Mouse (Mus musculus): ENCODE data around the gene Upk3a. TPM values are rescaled to one million over a fixed set of nuclear protein-coding genes. Genes with fewer than 3 reads are reported as not detected.

Upk3a gene
- polyA plus RNA-seq (2015; fragmentation: Nextera tagmentation; extraction: Ambion mirVana), result 0.08 TPM in 1 of 2 replicates, not detected in the other

GRCm38 (mm10) chr15:85016951-85017664 lies at the start of gene Upk3a:
Gene Upk3a, plus strand, starts transcription at chr15:85017141.
- Histone ChIP-seq H3K36me3 (ENCODE audit: control insufficient read depth, insufficient read depth) (no peaks in the 10 kb centered on the region), H3K9me3 (replicated peaks; ENCODE audit: control insufficient read depth, low read length) (no peaks in the 10 kb centered on the region), H3K27ac (ENCODE audit: low read length) (no peak within 1 kb of the TSS), H3K27me3 (ENCODE audit: control insufficient read depth, insufficient read depth, low read depth, low read length) (peaks cover 10% of the 10 kb centered on the region), H3K4me2 (ENCODE audit: low read depth, low read length) (no peak within 1 kb of the TSS), H3K4me3 (ENCODE audit: low read depth, low read length) (no peak within 1 kb of the TSS), H3K9ac (ENCODE audit: low read depth, low read length) (no peak within 1 kb of the TSS), H3K4me1 (ENCODE audit: control insufficient read depth, low read depth, low read length) (no peaks in the 10 kb centered on the region)
- 7% methylated on average over 21 of the region's 21 CpGs for WGBS (ENCODE audit: insufficient replicate concordance)
- ATAC-seq (ENCODE audit: low read depth), result peak; percentile 62

- Histone ChIP-seq H3K9ac (ENCODE audit: low read depth, low read length) (no peak overlapping the region), H3K27me3 (ENCODE audit: control insufficient read depth, insufficient read depth, low read depth, low read length) (no peaks in the 10 kb centered on the region), H3K9me3 (replicated peaks; ENCODE audit: control insufficient read depth, low read length) (no peaks in the 10 kb centered on the region), H3K4me3 (ENCODE audit: low read depth, low read length) (no peak overlapping the region), H3K36me3 (ENCODE audit: control insufficient read depth, insufficient read depth) (no peaks in the 10 kb centered on the region), H3K4me1 (ENCODE audit: control insufficient read depth, low read depth, low read length) (no peaks in the 10 kb centered on the region), H3K4me2 (ENCODE audit: low read depth, low read length) (no peak overlapping the region), H3K27ac (ENCODE audit: low read length) (no peak overlapping the region)
- ATAC-seq (ENCODE audit: low read depth), result no peak
- WGBS (ENCODE audit: insufficient replicate concordance), result 27% methylated on average over 4 of the region's 4 CpGs
Observed at GRCm38 (mm10) chr15:84968534-84968933, 48.4 kb upstream of the Upk3a start.

DNA sequence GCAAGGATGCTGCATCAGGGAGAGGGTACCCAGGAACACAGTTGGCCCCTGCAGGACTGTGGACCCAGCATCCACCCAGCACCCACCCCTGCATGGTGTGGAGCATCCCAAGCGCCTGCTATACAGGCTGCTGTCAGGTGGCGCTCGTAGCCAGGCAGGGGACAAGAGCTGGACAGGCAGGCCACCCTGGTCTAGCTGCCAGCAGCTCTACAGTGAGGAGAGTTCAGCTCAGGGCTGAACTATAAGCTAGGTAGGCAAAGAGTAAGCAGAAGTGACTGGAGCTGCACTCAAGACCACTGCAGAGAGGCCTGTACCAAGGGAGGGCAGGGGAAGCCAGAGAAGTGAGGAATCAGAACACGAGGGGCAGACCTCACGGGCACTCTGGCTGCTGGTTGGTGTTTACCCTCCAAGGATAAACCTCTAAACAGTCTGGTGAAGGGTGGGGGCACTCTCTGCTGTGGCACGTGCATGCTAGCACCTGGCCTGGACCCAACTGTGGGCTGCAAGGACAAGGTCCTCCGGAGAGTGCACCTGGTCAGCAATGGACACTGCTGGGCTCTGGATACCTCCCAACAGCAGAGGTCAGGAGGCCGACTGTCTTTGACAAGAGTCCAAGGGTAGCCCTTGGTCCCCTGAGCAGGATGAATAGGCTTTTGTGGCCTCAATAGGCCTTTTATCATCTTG lies 43.9 kb upstream of the Upk3a start:
- 61% methylated on average over 8 of the region's 8 CpGs for WGBS (ENCODE audit: insufficient replicate concordance)

GRCm38 (mm10) chr15:84973544-84973871 lies 43.4 kb upstream of the Upk3a start:
- H3K27ac ChIP-seq (ENCODE audit: low read length), result no peak overlapping the region
- no peaks in the 10 kb centered on the region; the same call in 1 of the 2 replicates for H3K4me1 ChIP-seq (ENCODE audit: control insufficient read depth, low read depth, low read length)
- 0 out of 2 replicates have a peak, but pooled peaks have one; percentile 37 for ATAC-seq (ENCODE audit: low read depth)
- no peak overlapping the region for H3K4me2 ChIP-seq (ENCODE audit: low read depth, low read length)
- no peaks in the 10 kb centered on the region for H3K36me3 ChIP-seq (ENCODE audit: control insufficient read depth, insufficient read depth)
- H3K9me3 ChIP-seq (replicated peaks; ENCODE audit: control insufficient read depth, low read length), result no peaks in the 10 kb centered on the region
- 43% methylated on average over 3 of the region's 3 CpGs for WGBS (ENCODE audit: insufficient replicate concordance)
- no peak overlapping the region for H3K4me3 ChIP-seq (ENCODE audit: low read depth, low read length)
- no peaks in the 10 kb centered on the region for H3K27me3 ChIP-seq (ENCODE audit: control insufficient read depth, insufficient read depth, low read depth, low read length)
- H3K9ac ChIP-seq (ENCODE audit: low read depth, low read length), result no peak overlapping the region

More for the DNA sequence above, 43.9 kb upstream of the Upk3a start:
- Histone ChIP-seq H3K9me3 (replicated peaks; ENCODE audit: control insufficient read depth, low read length) (no peaks in the 10 kb centered on the region), H3K27me3 (ENCODE audit: control insufficient read depth, insufficient read depth, low read depth, low read length) (no peaks in the 10 kb centered on the region), H3K27ac (ENCODE audit: low read length) (no peak overlapping the region), H3K4me2 (ENCODE audit: low read depth, low read length) (no peak overlapping the region), H3K9ac (ENCODE audit: low read depth, low read length) (no peak overlapping the region), H3K4me1 (ENCODE audit: control insufficient read depth, low read depth, low read length) (no peaks in the 10 kb centered on the region; the same call in 1 of the 2 replicates), H3K4me3 (ENCODE audit: low read depth, low read length) (no peak overlapping the region), H3K36me3 (ENCODE audit: control insufficient read depth, insufficient read depth) (no peaks in the 10 kb centered on the region)
- ATAC-seq (ENCODE audit: low read depth), result peak; percentile 85

DNA sequence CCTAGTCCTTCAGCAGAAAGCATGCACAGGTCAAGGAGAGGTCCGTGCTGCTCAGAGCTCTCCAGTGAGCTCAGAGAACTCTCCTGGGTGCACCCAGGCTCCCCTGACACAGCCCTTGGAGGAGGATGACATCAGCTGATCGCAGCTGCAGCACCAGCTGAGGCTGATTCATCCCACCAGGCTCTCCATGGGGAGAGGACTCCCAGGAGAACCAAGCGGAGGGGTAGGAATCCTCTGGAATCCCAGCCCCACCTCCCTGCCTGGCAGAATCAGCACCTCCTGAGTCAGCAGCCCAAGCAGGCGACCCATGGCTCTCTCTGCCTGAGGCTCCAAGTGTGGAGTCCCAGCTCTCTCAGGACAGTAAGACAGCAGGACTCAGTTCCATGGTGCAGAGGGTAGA lies 41.2 kb upstream of the Upk3a start:
- no peak overlapping the region for H3K4me2 ChIP-seq (ENCODE audit: low read depth, low read length)
- 33% methylated on average over 4 of the region's 4 CpGs for WGBS (ENCODE audit: insufficient replicate concordance)
- H3K36me3 ChIP-seq (ENCODE audit: control insufficient read depth, insufficient read depth), result no peaks in the 10 kb centered on the region
- H3K27ac ChIP-seq (ENCODE audit: low read length), result no peak overlapping the region
- H3K27me3 ChIP-seq (ENCODE audit: control insufficient read depth, insufficient read depth, low read depth, low read length), result no peaks in the 10 kb centered on the region
- no peak overlapping the region for H3K9ac ChIP-seq (ENCODE audit: low read depth, low read length)
- H3K4me3 ChIP-seq (ENCODE audit: low read depth, low read length), result no peak overlapping the region
- no peak for ATAC-seq (ENCODE audit: low read depth)
- no peaks in the 10 kb centered on the region; the same call in 1 of the 2 replicates for H3K4me1 ChIP-seq (ENCODE audit: control insufficient read depth, low read depth, low read length)
- H3K9me3 ChIP-seq (replicated peaks; ENCODE audit: control insufficient read depth, low read length), result no peaks in the 10 kb centered on the region

DNA sequence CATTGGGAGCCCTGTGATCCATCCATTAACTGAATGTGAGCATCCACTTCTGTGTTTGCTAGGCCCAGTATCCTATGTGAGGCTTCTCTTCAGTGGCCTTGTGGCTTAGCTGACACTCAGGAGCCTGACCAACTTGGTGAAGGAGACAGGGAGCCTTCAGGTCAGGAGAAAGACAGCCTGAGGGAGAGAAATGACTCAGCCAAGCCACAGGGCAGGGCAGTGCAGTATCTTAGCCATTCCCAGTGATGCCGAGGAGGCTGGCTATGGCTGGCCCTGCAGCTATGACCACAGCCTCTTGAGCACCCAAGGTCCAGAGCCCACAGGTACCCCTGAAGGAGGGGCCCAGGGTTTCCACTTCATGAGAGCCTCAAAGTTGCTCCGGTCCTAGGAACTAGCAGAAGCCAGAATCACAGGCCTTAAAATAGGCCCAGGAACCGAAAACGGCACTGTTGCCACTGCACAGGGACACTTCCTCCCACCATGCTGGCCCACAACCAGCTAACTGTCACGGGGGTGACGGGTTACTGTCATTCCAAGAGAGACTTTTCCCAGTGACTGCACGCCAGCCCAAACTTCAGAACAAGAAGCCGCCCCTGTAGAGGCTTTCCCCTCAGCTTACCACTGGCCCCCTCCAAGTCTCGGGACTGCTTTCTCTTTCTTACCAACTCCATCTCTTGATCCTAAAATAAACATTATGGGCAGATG lies 35.2 kb upstream of the Upk3a start:
- no peak overlapping the region for H3K27ac ChIP-seq (ENCODE audit: low read length)
- H3K27me3 ChIP-seq (ENCODE audit: control insufficient read depth, insufficient read depth, low read depth, low read length), result peaks cover 2% of the 10 kb centered on the region
- H3K4me2 ChIP-seq (ENCODE audit: low read depth, low read length), result no peak overlapping the region
- 56% methylated on average over 9 of the region's 9 CpGs for WGBS (ENCODE audit: insufficient replicate concordance)
- no peak overlapping the region for H3K9ac ChIP-seq (ENCODE audit: low read depth, low read length)
- H3K4me3 ChIP-seq (ENCODE audit: low read depth, low read length), result no peak overlapping the region
- no peaks in the 10 kb centered on the region for H3K9me3 ChIP-seq (replicated peaks; ENCODE audit: control insufficient read depth, low read length)
- 0 out of 2 replicates have a peak, but pooled peaks have one; percentile 9 for ATAC-seq (ENCODE audit: low read depth)
- no peaks in the 10 kb centered on the region; the same call in none of the 2 replicates for H3K4me1 ChIP-seq (ENCODE audit: control insufficient read depth, low read depth, low read length)
- H3K36me3 ChIP-seq (ENCODE audit: control insufficient read depth, insufficient read depth), result no peaks in the 10 kb centered on the region

GRCm38 (mm10) chr15:84982888-84983287 lies 34.1 kb upstream of the Upk3a start:
- Histone ChIP-seq H3K27me3 (ENCODE audit: control insufficient read depth, insufficient read depth, low read depth, low read length) (peaks cover 12% of the 10 kb centered on the region), H3K9me3 (replicated peaks; ENCODE audit: control insufficient read depth, low read length) (no peaks in the 10 kb centered on the region), H3K27ac (ENCODE audit: low read length) (no peak overlapping the region), H3K4me2 (ENCODE audit: low read depth, low read length) (no peak overlapping the region), H3K4me1 (ENCODE audit: control insufficient read depth, low read depth, low read length) (peaks cover 7% of the 10 kb centered on the region), H3K36me3 (ENCODE audit: control insufficient read depth, insufficient read depth) (no peaks in the 10 kb centered on the region), H3K9ac (ENCODE audit: low read depth, low read length) (no peak overlapping the region), H3K4me3 (ENCODE audit: low read depth, low read length) (no peak overlapping the region)
- WGBS (ENCODE audit: insufficient replicate concordance), result 53% methylated on average over 3 of the region's 3 CpGs
- ATAC-seq (ENCODE audit: low read depth), result no peak

DNA sequence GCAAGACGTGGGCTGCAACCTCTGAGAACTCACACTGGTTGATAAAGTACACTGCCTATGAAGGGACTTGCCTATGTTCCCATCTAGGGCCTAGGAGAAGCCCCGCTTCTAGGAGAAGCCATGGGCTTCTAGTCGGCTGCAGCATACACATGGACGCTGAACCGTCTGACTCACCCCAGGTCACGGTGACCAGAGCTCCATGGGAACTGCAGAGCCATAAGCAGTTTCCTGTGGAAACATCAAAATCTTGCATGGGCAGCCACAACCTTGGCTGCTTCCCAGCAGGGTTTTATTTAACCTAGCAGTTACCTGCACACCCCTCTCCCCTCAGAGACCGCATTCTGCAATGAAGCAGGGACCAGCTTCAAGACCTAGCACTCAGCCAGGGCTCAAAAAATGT lies 33.2 kb upstream of the Upk3a start:
- 73% methylated on average over 7 of the region's 7 CpGs for WGBS (ENCODE audit: insufficient replicate concordance)
- ATAC-seq (ENCODE audit: low read depth), result no peak
- H3K27me3 ChIP-seq (ENCODE audit: control insufficient read depth, insufficient read depth, low read depth, low read length), result peaks cover 14% of the 10 kb centered on the region
- no peak overlapping the region for H3K4me2 ChIP-seq (ENCODE audit: low read depth, low read length)
- H3K4me1 ChIP-seq (ENCODE audit: control insufficient read depth, low read depth, low read length), result peaks cover 11% of the 10 kb centered on the region
- H3K9me3 ChIP-seq (replicated peaks; ENCODE audit: control insufficient read depth, low read length), result no peaks in the 10 kb centered on the region
- no peak overlapping the region for H3K9ac ChIP-seq (ENCODE audit: low read depth, low read length)
- no peaks in the 10 kb centered on the region for H3K36me3 ChIP-seq (ENCODE audit: control insufficient read depth, insufficient read depth)
- no peak overlapping the region for H3K4me3 ChIP-seq (ENCODE audit: low read depth, low read length)
- H3K27ac ChIP-seq (ENCODE audit: low read length), result no peak overlapping the region

Measured in liver, embryonic 16.5 days (tissue).